Mouse (Mus musculus) hindbrain, embryonic 16.5 days (tissue): ENCODE data around the gene C530025M09Rik. TPM values are rescaled to one million over a fixed set of nuclear protein-coding genes. Genes with fewer than 3 reads are reported as not detected.
A peak's percentile ranks its signal among the peaks of the same experiment; 100 is the strongest.

Experiments
- ATAC-seq: fragments of 200-750 bp; cut with Nextera tagmentation; 2 replicates; pipeline ENCODE4 v1.8.0; 2017; ENCODE audit warnings: moderate TSS enrichment, moderate library complexity
- H3K27ac ChIP-seq: fragments of 300-500 bp; sonication (generic); 2 replicates; pipeline ENCODE4 v1.5.1; 2014; ENCODE audit warnings: low read depth, mild to moderate bottlenecking, control low read depth, low read length, moderate library complexity
- H3K27me3 ChIP-seq: fragments of 300-500 bp; sonication (generic); replicated peaks from 2 replicates; pipeline ENCODE4 v1.6.1; 2014; ENCODE audit warnings: low read length; ENCODE audit not compliant: control insufficient read depth, insufficient read depth
- H3K36me3 ChIP-seq: fragments of 300-500 bp; sonication (generic); 2 replicates; pipeline ENCODE4 v1.6.1; 2014; ENCODE audit warnings: mild to moderate bottlenecking, low read length, moderate library complexity, mixed read lengths; ENCODE audit not compliant: control insufficient read depth, insufficient read depth
- H3K4me1 ChIP-seq: fragments of 300-500 bp; sonication (generic); 2 replicates; pipeline ENCODE4 v1.6.1; 2014; ENCODE audit warnings: low read depth, low read length; ENCODE audit not compliant: control insufficient read depth, insufficient read depth
- H3K4me2 ChIP-seq: fragments of 300-500 bp; sonication (generic); 2 replicates; pipeline ENCODE4 v1.6.1; 2014; ENCODE audit warnings: mild to moderate bottlenecking, low read length, control low read depth, moderate library complexity
- H3K4me3 ChIP-seq: fragments of 300-500 bp; sonication (generic); 2 replicates; pipeline ENCODE4 v1.5.1; 2014; ENCODE audit warnings: mild to moderate bottlenecking, low read length, control low read depth, moderate library complexity
- H3K9ac ChIP-seq: fragments of 300-500 bp; sonication (generic); 2 replicates; pipeline ENCODE4 v1.6.1; 2014; ENCODE audit warnings: low read depth, mild to moderate bottlenecking, control low read depth, low read length, moderate library complexity
- H3K9me3 ChIP-seq: fragments of 300-500 bp; sonication (generic); 2 replicates; pipeline ENCODE4 v1.6.1; 2014; ENCODE audit warnings: mild to moderate bottlenecking, low read length, moderate library complexity; ENCODE audit not compliant: control insufficient read depth
- WGBS: fragments of 180-500 bp; shearing (Covaris S2); extraction: QIAGEN DNeasy Blood & Tissue Kit; methylation state at CpG from one replicate; pipeline ENCODE4 v1.1.7; 2014; 5-methylcytosine and 5-hydroxymethylcytosine counted together
- polyA plus RNA-seq: library from polyadenylated mRNA; unstranded; fragments of >200 nt; fragmentation: Nextera tagmentation; extraction: Ambion mirVana; gene quantifications from 2 replicates; pipeline ENCODE4 v1.2.1, GENCODE M21; 2015

C530025M09Rik gene
- 2.4 and 2.6 TPM in 2 replicates for polyA plus RNA-seq

- Histone ChIP-seq H3K4me1 (peaks cover 8% of the 10 kb centered on the region), H3K27ac (peak within 1 kb of the TSS; percentile 41), H3K36me3 (no peaks in the 10 kb centered on the region), H3K27me3 (no peaks in the 10 kb centered on the region; the same call in 1 of the 2 replicates), H3K9ac (peak within 1 kb of the TSS; percentile 78), H3K4me3 (peak within 1 kb of the TSS; percentile 74), H3K4me2 (peak within 1 kb of the TSS; percentile 95), H3K9me3 (no peaks in the 10 kb centered on the region)
- under 1% methylated on average over 77 of the region's 82 CpGs for WGBS
- ATAC-seq = peak; percentile 89
Observed at GRCm38 (mm10) chr2:149830536-149831458, at the start of gene C530025M09Rik. Gene C530025M09Rik, minus strand, starts transcription at chr2:149831213.

- no peaks in the 10 kb centered on the region for H3K36me3 ChIP-seq
- H3K4me3 ChIP-seq = no peak overlapping the region
- no peaks in the 10 kb centered on the region for H3K4me1 ChIP-seq
- H3K27ac ChIP-seq = no peak overlapping the region
- H3K9ac ChIP-seq = no peak overlapping the region
- H3K27me3 ChIP-seq = no peaks in the 10 kb centered on the region
- WGBS = 79% methylated on average over 2 of the region's 2 CpGs
- no peaks in the 10 kb centered on the region for H3K9me3 ChIP-seq
- no peak overlapping the region for H3K4me2 ChIP-seq
- ATAC-seq = no peak
Observed at GRCm38 (mm10) chr2:149877954-149878353, 46.9 kb upstream of the C530025M09Rik start.

- 95% methylated on average over 3 of the region's 3 CpGs for WGBS
- Histone ChIP-seq H3K27me3 (no peaks in the 10 kb centered on the region), H3K9ac (no peak overlapping the region), H3K9me3 (no peaks in the 10 kb centered on the region), H3K4me3 (no peak overlapping the region), H3K36me3 (no peaks in the 10 kb centered on the region), H3K27ac (no peak overlapping the region), H3K4me1 (no peaks in the 10 kb centered on the region), H3K4me2 (no peak overlapping the region)
- ATAC-seq = no peak
Observed at GRCm38 (mm10) chr2:149873346-149873745, 42.3 kb upstream of the C530025M09Rik start.

- Histone ChIP-seq H3K4me3 (no peak overlapping the region), H3K27ac (no peak overlapping the region), H3K4me1 (no peaks in the 10 kb centered on the region), H3K9me3 (no peaks in the 10 kb centered on the region), H3K36me3 (no peaks in the 10 kb centered on the region), H3K4me2 (no peak overlapping the region), H3K27me3 (no peaks in the 10 kb centered on the region), H3K9ac (no peak overlapping the region)
- ATAC-seq = no peak
- WGBS = 84% methylated on average over 4 of the region's 4 CpGs
Observed at GRCm38 (mm10) chr2:149872496-149872895, 41.5 kb upstream of the C530025M09Rik start.

- no peaks in the 10 kb centered on the region for H3K36me3 ChIP-seq
- peak; percentile 87 for ATAC-seq
- no peaks in the 10 kb centered on the region for H3K9me3 ChIP-seq
- H3K4me3 ChIP-seq = no peak overlapping the region
- no peaks in the 10 kb centered on the region for H3K4me1 ChIP-seq
- no peak overlapping the region for H3K9ac ChIP-seq
- no peak overlapping the region for H3K27ac ChIP-seq
- WGBS = 53% methylated on average over 2 of the region's 2 CpGs
- no peaks in the 10 kb centered on the region for H3K27me3 ChIP-seq
- H3K4me2 ChIP-seq = no peak overlapping the region
Observed at GRCm38 (mm10) chr2:149870496-149870895, 39.5 kb upstream of the C530025M09Rik start.

GRCm38 (mm10) chr2:149865914-149866435 is 35.0 kb upstream of the C530025M09Rik start:
- H3K36me3 ChIP-seq = no peaks in the 10 kb centered on the region
- no peak overlapping the region for H3K9ac ChIP-seq
- H3K9me3 ChIP-seq = no peaks in the 10 kb centered on the region
- H3K27ac ChIP-seq = no peak overlapping the region
- H3K4me1 ChIP-seq = no peaks in the 10 kb centered on the region
- H3K4me2 ChIP-seq = no peak overlapping the region
- ATAC-seq = no peak
- H3K4me3 ChIP-seq = no peak overlapping the region
- WGBS = 67% methylated on average over 5 of the region's 5 CpGs
- H3K27me3 ChIP-seq = no peaks in the 10 kb centered on the region

GRCm38 (mm10) chr2:149861002-149861401 is 30.0 kb upstream of the C530025M09Rik start:
- Histone ChIP-seq H3K9ac (no peak overlapping the region), H3K9me3 (no peaks in the 10 kb centered on the region), H3K4me3 (no peak overlapping the region), H3K27ac (no peak overlapping the region), H3K36me3 (no peaks in the 10 kb centered on the region), H3K4me2 (no peak overlapping the region), H3K4me1 (no peaks in the 10 kb centered on the region), H3K27me3 (no peaks in the 10 kb centered on the region)
- WGBS = 83% methylated on average over 3 of the region's 3 CpGs
- ATAC-seq = no peak

- no peaks in the 10 kb centered on the region for H3K4me1 ChIP-seq
- no peaks in the 10 kb centered on the region for H3K9me3 ChIP-seq
- no peak overlapping the region for H3K27ac ChIP-seq
- no peak overlapping the region for H3K4me3 ChIP-seq
- ATAC-seq = peak; percentile 40; the same call in 1 of the 2 replicates
- no peak overlapping the region for H3K9ac ChIP-seq
- WGBS = 64% methylated on average over 4 of the region's 4 CpGs
- H3K27me3 ChIP-seq = no peaks in the 10 kb centered on the region
- H3K4me2 ChIP-seq = no peak overlapping the region
- H3K36me3 ChIP-seq = no peaks in the 10 kb centered on the region
Observed at GRCm38 (mm10) chr2:149848778-149849177, 17.8 kb upstream of the C530025M09Rik start.

GRCm38 (mm10) chr2:149844575-149844974 is 13.6 kb upstream of the C530025M09Rik start:
- H3K4me2 ChIP-seq = no peak overlapping the region
- no peaks in the 10 kb centered on the region for H3K4me1 ChIP-seq
- ATAC-seq = no peak
- H3K27me3 ChIP-seq = no peaks in the 10 kb centered on the region
- H3K36me3 ChIP-seq = no peaks in the 10 kb centered on the region
- H3K9ac ChIP-seq = no peak overlapping the region
- H3K9me3 ChIP-seq = no peaks in the 10 kb centered on the region
- no peak overlapping the region for H3K27ac ChIP-seq
- WGBS = 58% methylated on average over 2 of the region's 2 CpGs
- no peak overlapping the region for H3K4me3 ChIP-seq
